Mouse (Mus musculus): ENCODE results near the gene Foxo4.

- TF ChIP-seq EP300 (IDR thresholded peaks at IDR 0.05) (no peak), CTCF (IDR thresholded peaks at IDR 0.05) (no peak)
Measured at GRCm38 (mm10) chrX:101268755-101269124, 14.4 kb downstream of the Foxo4 start, which contains the start of gene Gm20489.

All from lung, postnatal 0 days (tissue).